Mouse (Mus musculus): Measurements from ENCODE around the gene Gm45208.

The Gm45208 gene

DNA sequence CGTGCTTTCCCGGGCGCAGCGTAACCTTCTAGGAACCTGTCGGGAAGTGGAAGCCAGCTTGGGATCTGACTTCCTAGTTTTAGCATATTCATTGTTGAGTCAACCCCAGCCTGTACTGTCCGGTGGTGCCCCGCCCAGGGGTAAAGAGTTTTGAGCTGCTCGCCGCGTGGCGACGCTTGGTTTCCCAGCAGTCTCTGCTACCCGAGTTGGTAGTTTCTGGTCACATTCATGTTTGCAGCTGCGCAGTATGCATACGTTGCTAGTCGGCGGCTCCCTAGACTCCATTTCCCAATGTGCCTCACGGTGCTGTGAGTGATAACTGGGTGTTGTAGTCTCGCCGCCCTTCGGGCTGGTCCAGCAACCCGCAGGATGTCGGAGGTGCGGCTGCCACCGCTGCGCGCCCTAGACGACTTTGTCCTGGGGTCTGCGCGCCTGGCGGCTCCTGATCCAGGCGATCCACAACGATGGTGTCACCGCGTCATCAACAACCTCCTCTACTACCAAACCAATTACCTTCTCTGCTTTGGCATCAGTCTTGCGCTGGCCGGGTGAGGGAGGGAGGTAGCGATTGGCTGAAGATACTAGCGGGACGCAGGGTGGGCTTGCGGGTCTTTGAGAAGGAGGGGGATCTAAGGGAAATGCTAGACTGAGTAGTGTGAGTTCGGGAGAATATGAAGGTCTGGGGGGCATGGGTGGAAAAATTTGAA is 6.3 kb downstream of the Gm45208 start, which contains the start of gene Praf2:
Praf2 (plus strand) TSS at position 225 of the 707 bp plus-strand sequence.
- DNase-seq: peak; percentile 78 to 83

DNA sequence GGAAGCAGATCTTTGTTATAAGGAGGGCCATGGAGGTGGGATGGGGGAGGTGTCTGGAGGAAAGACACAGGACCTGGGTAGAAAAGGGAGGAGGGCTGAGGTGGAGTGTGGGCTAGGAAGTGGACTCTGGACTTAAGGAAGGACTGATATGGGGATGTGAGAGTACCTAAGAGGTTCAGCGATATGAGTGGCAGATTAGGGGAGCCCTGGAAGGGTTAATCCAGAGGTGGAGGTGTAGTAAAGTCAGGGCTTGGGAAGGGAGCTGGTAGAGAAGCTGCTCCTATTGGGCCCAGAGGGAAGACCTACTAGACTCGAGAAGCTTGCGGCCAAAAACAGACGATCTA is 6.8 kb downstream of the Gm45208 start:
- no peak for DNase-seq

DNA sequence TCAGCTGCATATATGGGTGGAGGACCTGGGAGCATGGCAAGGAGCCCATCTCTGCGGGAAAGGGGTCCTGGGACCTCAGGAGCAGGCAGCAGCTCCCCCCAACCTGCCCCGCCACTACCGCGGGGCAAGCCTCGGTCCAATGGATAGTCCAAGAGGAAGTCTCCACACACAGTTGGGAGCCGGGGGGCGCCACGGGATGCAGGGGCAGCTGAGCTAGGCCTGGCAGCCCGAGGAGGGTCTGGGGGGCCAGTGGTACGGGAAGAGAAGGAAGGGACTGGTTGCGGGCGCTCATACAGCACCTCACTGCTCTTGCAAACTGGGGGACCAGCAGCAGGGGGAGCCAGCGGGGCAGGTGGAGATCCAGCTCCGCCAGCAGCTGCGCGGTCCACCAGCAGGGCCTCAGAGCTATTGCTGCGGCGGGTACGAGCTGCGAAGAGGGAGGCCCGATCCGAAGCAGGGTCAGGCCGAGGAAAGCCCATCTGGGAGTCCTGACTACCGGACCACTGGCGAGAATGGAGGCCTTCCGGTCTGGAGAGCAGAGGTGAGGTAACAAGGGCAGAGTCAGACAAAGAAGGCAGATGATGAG is 11.6 kb downstream of the Gm45208 start:
- DNase-seq: peak; percentile 64 to 79

DNA sequence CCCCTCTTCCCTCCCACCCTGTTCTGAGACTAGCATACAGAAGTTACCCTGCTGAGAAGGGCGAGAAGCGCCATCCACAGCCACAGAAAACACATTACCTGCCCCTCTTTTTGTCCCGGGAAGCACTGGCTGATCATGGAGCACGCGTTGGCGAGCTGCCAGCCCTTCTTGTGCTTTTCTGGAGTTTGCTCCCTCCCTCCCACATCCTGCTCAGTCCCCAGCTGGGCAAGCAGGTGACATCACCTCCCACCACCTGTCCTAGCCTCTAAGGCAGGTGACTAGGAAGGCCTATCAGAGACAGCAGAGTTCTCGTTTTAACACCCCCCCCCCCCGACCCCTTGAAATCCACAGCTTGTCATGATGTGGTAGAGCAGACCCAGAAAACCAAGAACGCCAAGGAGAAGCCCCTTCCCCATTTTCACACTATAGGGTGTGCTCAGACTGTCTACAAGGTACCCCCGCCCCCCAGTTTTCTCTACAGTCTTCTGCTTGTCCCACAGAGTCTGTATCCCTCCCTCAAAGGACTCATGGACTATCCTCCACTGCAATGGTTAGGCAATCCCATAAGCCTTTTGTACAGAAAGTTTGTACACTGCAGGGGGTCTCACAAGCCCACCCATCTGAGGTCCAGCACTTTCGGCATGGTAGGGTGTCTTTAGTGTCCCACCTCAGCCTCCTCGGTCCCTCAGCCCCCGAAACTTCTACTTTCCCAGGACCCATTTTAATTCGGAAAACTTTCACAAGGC is 17.5 kb downstream of the Gm45208 start:
- DNase-seq: peak; percentile 90 to 93

DNA sequence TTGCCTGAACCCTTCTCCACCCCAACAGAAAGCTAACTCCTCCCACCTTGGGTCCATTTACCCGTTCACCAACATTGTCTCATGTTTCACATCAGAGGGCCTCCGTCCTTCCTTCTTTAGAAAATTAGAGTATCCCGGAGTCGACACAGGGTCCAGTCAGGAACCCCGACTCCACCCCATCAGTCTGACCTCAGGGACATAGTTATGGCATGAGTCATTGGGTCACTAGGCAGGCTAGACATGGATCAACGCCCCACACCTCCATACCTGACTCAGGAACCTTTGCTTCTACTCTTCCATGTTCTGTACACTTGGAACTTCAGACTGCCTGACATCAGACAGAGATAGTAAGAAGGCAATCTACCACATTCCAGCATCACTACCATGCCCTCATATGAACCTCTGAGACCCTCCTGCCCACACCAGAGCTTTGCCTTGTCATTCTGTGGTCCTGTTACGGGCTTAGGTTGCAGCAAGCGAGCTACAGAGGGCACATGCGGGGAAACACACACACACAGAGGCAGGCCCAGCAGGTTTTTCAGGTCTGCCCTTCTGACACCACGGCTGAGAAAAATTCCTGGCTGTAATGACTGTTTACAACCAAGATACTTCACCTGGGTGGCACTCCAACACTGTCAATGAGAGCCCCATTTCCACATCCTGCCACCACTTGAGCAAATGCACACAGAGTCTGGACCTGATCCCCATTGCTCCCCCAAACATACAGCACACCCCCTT is 18.2 kb downstream of the Gm45208 start:
- peak in 1 of 2 experiments; percentile 37 for DNase-seq

DNA sequence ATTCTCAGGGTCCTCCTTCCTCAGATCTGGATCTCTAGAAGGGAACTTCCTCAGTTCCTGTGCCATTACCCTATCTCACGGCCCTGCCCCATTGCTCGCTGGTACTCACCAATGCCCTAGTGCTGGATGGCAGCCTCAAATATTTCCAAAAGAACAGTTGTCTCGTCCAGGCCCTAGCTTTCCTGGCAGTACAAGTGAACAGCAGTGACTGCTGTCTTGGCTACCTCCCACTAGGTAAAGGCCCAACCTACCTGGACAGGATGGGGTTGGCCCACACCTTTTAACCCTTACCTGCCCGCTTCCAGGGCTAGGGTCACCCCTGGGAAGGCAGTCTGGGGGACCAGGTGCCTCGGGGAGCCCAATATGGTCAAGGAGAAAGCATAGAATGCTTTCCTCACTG is 19.1 kb downstream of the Gm45208 start:
- peak; percentile 67 to 72 for DNase-seq

DNA sequence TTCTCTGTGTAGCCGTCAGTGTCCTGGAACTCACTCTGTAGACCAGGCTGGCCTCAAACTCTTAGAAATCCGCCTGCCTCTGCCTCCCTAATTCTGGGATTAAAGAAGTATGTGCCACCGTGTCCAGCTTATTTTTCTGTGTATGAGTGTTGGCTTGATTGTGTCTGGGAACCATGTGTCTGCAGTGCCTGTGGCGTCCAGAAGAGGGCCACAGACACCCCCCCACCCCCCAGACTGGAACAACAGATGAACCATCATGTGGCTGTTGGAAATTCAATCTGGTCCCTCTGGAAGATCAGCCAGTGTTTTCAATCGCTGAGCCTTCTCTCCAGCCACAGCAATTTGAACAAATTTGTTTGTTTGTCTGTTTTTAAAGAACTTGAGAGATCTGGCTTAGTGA is 21.4 kb downstream of the Gm45208 start:
- DNase-seq: no peak

DNA sequence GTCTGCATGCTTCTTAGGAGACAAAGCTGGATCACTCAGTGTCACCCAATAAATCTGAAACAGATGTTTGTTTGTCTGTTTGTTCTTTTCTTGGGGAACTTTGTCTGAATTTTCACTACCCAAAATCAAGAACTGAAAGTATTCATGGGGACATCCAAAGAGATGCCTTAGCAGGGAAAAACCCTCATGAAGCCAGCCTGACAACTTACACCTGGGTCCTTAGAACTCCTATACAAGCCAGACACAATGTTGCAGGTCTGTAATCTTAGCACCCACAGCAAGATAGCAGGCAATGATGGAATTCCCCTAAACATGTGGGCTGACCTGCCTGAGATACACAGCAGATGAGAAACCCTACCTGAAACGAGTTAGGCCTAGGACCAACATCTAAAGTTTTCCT is 22.9 kb downstream of the Gm45208 start:
- DNase-seq: no peak

DNA sequence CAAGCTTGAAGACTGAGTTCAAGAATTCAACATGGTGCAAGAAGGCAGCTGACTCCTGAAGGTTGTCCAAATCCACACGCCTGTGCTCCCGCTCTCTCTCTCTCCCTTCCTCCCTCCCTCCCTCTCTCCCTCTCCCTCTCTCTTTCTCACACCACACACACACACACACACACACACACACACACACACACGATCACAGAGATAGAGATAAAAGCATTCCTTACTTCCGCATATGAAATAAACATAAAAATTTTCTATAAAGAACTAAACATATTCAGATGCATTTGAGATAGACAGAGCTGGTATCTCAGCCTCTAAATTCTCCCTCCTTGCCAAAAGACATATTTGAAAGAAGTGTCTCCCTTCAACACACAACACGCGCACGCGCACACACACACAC is 23.4 kb downstream of the Gm45208 start:
- no peak for DNase-seq

DNA sequence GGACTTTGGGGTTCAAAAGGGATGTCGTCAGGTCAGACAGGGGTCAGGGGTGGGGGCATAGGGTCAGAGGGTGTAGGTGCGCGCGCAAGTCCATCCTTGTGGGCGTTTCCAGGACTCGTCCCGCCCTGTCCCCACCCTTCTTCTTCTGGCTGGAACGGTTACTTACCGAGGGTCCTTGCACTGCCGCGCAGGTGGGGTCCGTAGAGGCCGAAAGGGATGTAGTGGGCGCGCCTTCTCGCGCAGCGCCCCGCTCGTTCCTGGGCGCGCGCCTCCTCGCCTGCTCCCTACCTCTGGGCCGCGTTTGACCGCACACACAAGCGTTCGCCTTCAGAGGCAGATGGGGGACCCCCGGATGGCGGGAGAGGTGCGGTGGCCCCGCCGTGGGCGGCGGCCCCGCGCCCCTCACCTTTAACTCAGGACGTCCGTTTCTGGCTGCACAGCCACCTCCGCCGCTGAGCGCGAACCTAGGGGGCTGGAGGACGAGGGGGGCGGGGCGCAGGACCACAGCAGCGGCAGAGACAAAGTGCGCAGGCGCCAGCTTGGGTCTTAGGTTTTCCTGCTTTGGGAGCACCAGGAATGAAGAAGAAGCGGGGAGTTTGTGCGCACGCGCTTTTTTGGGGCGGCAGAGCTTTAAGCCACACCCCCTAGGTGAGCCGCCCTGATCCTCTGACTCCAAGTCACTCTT is 28.5 kb downstream of the Gm45208 start, which contains the start of gene Ccdc120:
Ccdc120 (minus strand) TSS at position 474 of the 685 bp plus-strand sequence.
- DNase-seq: peak; percentile 83 to 89

DNA sequence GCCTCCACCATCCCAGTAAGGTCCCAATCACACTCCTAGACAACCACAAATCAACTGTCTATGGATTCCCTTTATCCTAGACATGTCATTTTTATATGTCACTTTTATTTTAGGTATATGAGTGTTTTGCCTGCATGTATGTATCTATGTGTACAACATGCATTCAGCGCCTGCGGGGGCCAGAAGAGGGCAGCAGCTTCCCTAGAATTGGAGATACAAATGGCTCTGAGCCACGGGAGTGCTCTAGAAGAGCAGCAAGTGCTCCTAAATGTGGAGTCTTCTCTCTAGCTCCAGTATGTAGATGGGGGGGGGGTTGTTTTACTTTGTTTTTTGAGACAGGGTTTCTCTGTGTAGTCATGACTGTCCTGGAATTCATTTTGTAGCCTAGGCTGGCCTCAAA is 31.6 kb downstream of the Gm45208 start:
- DNase-seq: peak; percentile 20 to 64

DNA sequence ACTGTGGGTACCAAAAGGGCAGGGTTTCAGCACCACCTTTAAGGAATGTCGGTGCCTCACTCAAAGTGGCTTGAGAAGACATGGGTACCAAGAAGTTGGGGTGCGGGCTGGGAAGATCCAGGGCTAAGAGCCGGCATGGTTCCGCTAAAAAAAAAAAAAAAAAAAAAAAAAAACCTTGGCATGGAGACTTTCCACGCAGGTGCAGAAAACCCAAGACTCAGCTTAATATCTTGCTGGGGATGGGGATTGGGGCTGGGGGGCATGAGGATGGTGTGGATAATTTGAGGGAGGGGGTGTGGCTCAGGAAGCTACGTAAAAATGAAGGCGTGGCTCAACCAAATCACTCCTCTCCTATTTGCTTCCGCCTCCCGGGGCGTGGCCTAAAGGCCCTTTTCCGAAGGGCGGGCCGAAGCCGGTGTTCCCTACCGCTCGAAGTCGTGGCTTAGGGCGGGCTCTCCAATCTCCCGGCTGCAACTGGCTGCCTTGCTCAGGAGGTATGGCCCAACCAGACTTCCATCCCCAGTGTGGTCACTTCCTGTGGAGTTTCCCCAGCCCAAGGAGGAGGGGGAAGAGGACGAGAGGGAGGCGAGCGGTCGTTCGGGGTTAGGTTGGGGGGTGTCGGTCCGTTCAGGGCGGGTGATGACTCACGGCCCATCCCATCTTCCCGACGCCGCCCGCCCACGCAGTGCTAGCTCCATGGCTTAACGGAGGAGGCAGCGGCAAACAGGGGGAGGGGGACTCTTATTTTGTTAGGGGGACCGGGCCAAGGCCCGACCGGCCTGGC is 40.3 kb downstream of the Gm45208 start, which contains the start of gene Tfe3:
Tfe3 (plus strand) TSS at position 424 of the 784 bp plus-strand sequence.
- DNase-seq: peak; percentile 86 to 92

DNA sequence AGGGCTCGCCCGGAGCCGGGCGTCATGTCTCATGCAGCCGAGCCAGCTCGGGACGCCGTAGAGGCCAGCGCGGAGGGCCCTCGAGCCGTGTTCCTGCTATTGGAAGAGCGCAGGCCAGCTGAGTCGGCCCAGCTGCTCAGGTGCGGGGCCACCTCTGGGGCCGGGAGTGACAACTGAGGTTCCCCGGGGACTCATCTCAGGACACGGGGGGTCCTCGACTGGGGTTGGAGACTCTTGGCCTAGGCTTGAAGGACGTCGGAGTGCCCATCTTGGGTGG is 40.8 kb downstream of the Gm45208 start:
- DNase-seq: peak in 1 of 2 experiments; percentile 20

DNA sequence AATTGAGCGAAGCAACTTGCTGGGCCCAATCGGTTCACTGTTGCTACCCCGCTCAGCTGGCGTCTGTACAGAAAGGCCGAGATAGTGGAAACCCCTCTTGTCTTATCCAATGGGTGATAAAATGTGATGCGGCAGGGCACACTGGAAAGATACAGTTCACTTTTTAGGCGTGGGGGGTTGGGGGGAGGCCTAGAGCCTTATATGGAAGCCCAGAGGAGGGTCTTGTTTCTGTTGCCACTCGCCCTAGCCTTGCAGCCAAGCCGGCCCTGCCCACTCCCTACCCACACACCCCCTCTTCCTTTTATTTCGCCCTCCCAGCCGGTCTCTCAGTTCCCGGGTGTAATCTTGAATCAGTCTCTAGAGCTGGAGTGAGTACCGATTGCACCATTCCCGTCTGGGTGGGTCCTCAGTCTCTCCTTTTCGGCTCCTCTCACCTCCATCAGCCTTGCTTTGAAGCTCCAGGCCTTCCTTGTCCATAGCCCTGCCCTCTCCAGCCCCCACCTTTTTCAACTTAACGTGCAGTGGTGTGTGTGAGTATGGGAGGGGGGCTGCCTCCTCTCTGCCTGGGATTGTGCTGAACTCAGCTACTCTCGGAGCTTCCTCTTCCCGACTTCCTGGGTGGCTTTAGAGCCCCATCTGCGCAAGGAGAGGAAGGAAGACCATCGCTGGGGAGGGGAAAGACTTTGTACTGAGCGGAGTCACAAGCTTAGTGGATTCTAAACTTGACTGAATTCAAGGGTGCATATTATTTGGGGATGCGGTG is 41.8 kb downstream of the Gm45208 start:
- no peak for DNase-seq

DNA sequence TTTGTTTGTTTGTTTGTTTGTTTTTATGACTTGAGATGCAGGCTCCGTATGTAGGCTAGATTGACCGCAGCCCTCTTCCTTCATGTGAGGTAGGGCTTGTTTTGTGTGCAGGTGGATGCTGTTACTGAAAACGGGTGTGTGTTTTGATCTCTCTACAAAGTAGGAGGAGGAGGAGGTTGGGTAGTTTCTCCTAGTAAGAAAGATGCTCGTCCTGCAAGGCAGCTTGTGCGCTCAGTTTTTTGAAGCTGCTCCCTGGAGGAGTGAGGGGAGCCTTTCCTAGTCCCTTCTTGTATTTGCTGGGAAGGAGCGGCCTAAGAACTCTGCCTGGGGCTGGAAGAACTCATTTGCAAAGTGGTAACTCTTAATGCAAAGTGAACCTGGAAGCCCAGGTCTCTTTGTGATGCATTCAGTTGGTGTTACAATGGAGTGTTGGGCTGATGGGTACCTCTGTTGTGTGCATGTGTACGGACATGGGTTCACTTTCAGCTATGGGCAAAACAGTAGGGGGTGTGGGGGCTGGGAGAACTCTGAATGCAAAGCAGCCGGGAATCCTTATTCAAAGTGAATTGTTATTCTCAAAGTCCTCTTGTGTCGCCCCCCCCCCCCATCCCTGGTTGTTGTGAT is 42.7 kb downstream of the Gm45208 start:
- no peak for DNase-seq

DNA sequence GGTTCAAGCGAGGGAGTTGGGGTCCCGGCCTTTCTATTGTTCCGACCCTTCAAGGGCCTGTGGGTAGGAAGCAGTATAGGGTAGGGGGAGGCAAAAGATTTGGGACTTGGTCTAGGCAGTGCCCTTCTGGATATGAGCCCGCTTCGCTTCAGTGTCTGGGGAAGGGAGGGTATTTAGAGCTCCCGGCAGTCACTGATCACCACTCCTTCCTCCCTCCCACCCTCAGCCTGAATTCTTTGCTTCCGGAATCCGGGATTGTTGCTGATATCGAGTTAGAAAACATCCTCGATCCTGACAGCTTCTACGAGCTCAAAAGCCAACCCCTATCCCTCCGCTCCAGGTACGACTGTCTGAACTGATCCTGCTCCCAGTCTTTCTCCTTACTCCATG is 43.2 kb downstream of the Gm45208 start:
- DNase-seq: no peak

DNA sequence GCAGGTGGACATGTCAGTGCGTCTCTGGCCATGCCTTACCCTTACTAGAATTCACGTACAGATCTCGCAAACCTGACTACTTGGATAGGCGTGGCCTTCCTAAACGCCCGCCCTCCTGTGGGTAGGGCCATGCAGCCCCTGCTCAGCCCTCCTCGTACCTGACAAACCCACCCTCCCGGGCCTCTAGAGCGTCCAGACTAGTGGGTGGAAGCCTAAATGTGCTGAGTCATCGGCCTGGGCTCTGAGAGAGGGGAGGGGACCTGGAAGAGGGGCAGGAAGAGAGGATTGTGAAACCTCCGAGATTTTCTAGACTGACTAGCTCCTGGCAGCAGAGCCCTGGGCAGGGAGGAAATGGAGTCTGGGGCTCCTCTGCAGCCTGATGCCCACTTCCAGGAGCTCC is 43.7 kb downstream of the Gm45208 start:
- DNase-seq: peak in 1 of 2 experiments; percentile 28

DNA sequence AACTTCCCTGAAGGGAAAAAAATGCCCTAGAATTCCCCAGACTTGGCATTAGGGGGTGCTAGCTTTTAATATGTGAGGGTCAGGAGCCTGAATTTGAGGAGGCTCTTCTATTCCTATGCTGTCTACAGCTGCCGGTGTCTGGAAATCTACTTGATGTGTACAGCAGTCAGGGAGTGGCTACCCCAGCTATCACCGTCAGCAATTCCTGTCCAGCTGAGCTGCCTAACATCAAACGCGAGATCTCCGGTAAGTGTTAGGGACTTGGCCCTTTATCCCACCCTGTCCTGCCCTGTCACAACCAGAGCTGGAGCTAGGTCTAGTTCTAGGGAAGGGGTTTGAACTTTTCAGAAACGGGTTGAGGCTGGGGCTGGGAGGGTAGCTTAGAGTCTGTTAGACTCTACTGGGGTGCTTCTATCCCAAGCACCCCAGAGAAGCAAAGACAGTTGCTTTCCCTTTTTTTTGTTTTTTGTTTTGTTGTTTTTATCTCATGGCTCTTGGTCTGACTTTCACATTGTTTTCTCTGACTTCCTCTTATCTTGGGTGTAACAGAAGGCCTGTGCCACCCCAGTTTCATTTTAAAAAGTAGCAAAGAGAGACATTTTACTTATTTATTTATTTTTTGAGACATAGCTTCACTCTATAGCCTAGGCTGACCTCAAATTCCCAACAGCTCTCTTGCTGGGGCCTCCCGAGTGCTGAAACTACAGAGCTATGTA is 47.4 kb downstream of the Gm45208 start:
- DNase-seq: no peak

DNA sequence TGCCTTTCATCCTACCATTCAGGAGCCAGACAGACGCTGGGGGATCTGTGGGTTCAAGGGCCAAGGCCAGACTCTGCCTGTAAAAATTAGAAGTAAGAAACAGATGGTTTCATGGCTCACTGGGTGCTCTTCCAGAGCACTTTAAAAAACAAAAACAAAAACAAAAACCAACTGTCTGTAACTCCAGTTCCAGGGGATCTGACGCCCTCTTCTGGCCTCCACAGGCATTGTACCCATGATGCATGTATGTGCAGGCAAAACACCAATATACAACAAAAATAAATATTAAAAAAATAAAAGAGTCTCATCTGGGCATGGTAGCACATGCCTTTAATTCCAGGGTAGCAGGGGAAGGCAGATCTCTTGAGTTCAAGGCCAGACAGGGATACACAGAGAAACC is 50.7 kb downstream of the Gm45208 start:
- peak in 1 of 2 experiments; percentile 43 for DNase-seq

All from cerebellum, postnatal 25 days (tissue).